Mouse (Mus musculus) neutrophil, adult 5-6 weeks (primary cell): ENCODE measurements around the gene Gm11213. TPM values are rescaled to one million over a fixed set of nuclear protein-coding genes. Genes with fewer than 3 reads are reported as not detected.

ENCODE experiments used
- ATAC-seq: fragments of 151-379, 151-347 bp; 2 replicates; pipeline ENCODE4 v1.8.0; 2017; ENCODE audit warnings: mild to moderate bottlenecking, moderate TSS enrichment; ENCODE audit not compliant: insufficient number of reproducible peaks, poor library complexity, low FRiP score, severe bottlenecking; ENCODE audit errors: extremely low read depth
- total RNA-seq: library from RNA; stranded (forward); fragments of 200-1000 nt; gene quantifications from 2 replicates; pipeline ENCODE4 v1.2.3, GENCODE M21; 2017

The Gm11213 gene
- total RNA-seq, 1 experiment from 2014 or later = not detected

- ATAC-seq = peak; percentile 31; the same call in 1 of the 2 replicates
These were observed 51.1 kb downstream of the Gm11213 start for GRCm38 (mm10) chr4:63553789-63554576.

DNA sequence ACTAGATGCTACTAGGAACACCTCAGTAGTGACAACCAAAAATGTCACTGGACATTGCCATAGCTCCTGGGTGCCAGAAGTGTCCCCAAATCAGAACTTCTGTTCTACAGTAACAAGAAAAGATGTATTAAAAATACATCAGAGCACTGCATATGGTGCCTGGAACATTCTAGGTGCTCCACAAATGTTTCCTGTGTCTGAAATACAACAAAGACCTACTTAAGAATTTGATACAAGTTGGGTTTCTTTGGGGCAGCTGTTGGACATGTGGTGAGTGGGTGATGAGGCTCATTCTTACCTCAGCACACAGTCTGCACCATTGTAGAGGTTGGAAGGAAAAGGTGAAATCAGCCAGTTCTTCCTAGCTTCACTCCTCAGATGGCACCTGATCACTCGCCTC lies 52.2 kb downstream of the Gm11213 start:
- ATAC-seq = no peak

- ATAC-seq = no peak
These were observed 54.2 kb downstream of the Gm11213 start for GRCm38 (mm10) chr4:63550908-63551307.

DNA sequence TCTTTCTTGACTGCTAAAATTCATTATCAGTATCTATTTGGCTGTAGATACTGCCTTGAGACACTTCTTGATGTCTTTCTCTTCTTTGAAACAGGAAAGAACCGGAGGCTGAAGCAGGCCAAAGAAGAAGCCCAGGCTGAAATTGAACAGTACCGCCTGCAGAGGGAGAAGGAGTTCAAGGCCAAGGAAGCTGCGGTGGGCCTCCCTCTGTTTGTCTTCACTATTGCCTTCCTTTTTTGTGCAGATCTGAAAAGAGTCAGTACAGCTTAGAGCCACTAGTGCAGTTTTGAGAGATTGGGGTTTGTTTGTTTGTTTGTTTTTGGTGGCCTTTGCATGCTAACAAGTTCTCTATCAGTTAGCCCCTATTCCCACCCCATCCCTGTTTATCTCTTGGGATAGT lies 56.6 kb downstream of the Gm11213 start:
- ATAC-seq = no peak

- ATAC-seq = no peak
These were observed 57.3 kb downstream of the Gm11213 start for GRCm38 (mm10) chr4:63547799-63548198.

Other genes with a start within 250 kb of the Gm11213 start
- gene Orm3, start 249.1 kb downstream of the Gm11213 start, total RNA-seq = 0.86 TPM in 1 of 2 replicates, not detected in the other
- gene Orm2, start 242.8 kb downstream of the Gm11213 start, total RNA-seq = not detected in 2 replicates
- 186 and 189 TPM in 2 replicates for gene Akna, start 201.9 kb downstream of the Gm11213 start, total RNA-seq
- 13.3 and 21.5 TPM in 2 replicates for gene Whrn, start 109.3 kb downstream of the Gm11213 start, total RNA-seq
- 150 and 174 TPM in 2 replicates for gene Atp6v1g1, start 60.5 kb downstream of the Gm11213 start, total RNA-seq
- 23.6 and 25.5 TPM in 2 replicates for gene Tmem268, start 46.5 kb downstream of the Gm11213 start, total RNA-seq
- gene Tex48, start 17.2 kb upstream of the Gm11213 start, total RNA-seq = not detected in 2 replicates
- gene Gm11214, start 58.1 kb upstream of the Gm11213 start, total RNA-seq = not detected in 2 replicates
- gene Tnfsf15, start 139.9 kb upstream of the Gm11213 start, total RNA-seq = not detected in 2 replicates